Mouse (Mus musculus) kidney, adult 8-10 months (tissue): Measurements from ENCODE around the gene Hgfac.

ENCODE experiments used
- DNase-seq, 2 experiments: peaks; one replicate each; pipeline ENCODE4 v3.0.0; 2022

Gene Hgfac

GRCm38 (mm10) chr5:35042431-35043109 is 1.3 kb downstream of the Hgfac start:
- DNase-seq = no peak

- peak; percentile 80 to 84 for DNase-seq
These were observed 1.8 kb downstream of the Hgfac start for GRCm38 (mm10) chr5:35043110-35043451.

GRCm38 (mm10) chr5:35050541-35050940 is 9.2 kb downstream of the Hgfac start:
- no peak for DNase-seq

GRCm38 (mm10) chr5:35054628-35055027 is 13.3 kb downstream of the Hgfac start:
- DNase-seq = no peak

- peak in 1 of 2 experiments; percentile 54 for DNase-seq
These were observed 13.8 kb downstream of the Hgfac start for GRCm38 (mm10) chr5:35055076-35055475.

GRCm38 (mm10) chr5:35056604-35057432 is 15.5 kb downstream of the Hgfac start, which contains the start of gene Dok7:
Gene Dok7, plus strand, starts transcription at chr5:35056766.
- no peak for DNase-seq

GRCm38 (mm10) chr5:35057582-35057981 is 16.3 kb downstream of the Hgfac start:
- no peak for DNase-seq

GRCm38 (mm10) chr5:35058216-35058615 is 16.9 kb downstream of the Hgfac start:
- no peak for DNase-seq

- DNase-seq = no peak
These were observed 18.8 kb downstream of the Hgfac start for GRCm38 (mm10) chr5:35060098-35060497.

GRCm38 (mm10) chr5:35069841-35070240 is 28.5 kb downstream of the Hgfac start:
- DNase-seq = no peak

GRCm38 (mm10) chr5:35070314-35070713 is 29.0 kb downstream of the Hgfac start:
- no peak for DNase-seq

GRCm38 (mm10) chr5:35070953-35071352 is 29.6 kb downstream of the Hgfac start:
- DNase-seq = no peak

GRCm38 (mm10) chr5:35071855-35072254 is 30.5 kb downstream of the Hgfac start:
- no peak for DNase-seq

GRCm38 (mm10) chr5:35073235-35073634 is 31.9 kb downstream of the Hgfac start:
- DNase-seq = no peak

- no peak for DNase-seq
These were observed 32.7 kb downstream of the Hgfac start for GRCm38 (mm10) chr5:35073992-35074391.

- DNase-seq = no peak
These were observed 35.1 kb downstream of the Hgfac start for GRCm38 (mm10) chr5:35076369-35076768.

GRCm38 (mm10) chr5:35079101-35079500 is 37.8 kb downstream of the Hgfac start:
- DNase-seq = no peak

GRCm38 (mm10) chr5:35084913-35085312 is 43.6 kb downstream of the Hgfac start:
- no peak for DNase-seq

GRCm38 (mm10) chr5:35088785-35089613 is 47.7 kb downstream of the Hgfac start:
- peak; percentile 67 to 81 for DNase-seq

GRCm38 (mm10) chr5:35089614-35089963 is 48.3 kb downstream of the Hgfac start:
- no peak for DNase-seq

GRCm38 (mm10) chr5:35091636-35092035 is 50.3 kb downstream of the Hgfac start:
- no peak for DNase-seq
